Mouse (Mus musculus) C2C12 (cell line): Measurements from ENCODE around the gene Cdc34b.

Source experiments
- CEBPB ChIP-seq: IDR thresholded peaks from one replicate; pipeline ENCODE4 v1.6.1; 2011; ENCODE audit warnings: low read depth, mild to moderate bottlenecking, control low read depth, moderate library complexity
- CTCF ChIP-seq: IDR thresholded peaks from one replicate; pipeline ENCODE4 v1.5.1; 2011; ENCODE audit not compliant: control insufficient read depth, insufficient read depth, insufficient read length
- MAX ChIP-seq: IDR thresholded peaks from one replicate; pipeline ENCODE4 v1.6.1; 2011; ENCODE audit warnings: mild to moderate bottlenecking, control low read depth
- MYOD1 ChIP-seq: IDR thresholded peaks from one replicate; pipeline ENCODE4 v1.6.1; 2011; ENCODE audit warnings: low read depth; ENCODE audit not compliant: control insufficient read depth, insufficient read length
- MYOG ChIP-seq: IDR thresholded peaks from one replicate; pipeline ENCODE4 v1.6.1; 2011; ENCODE audit not compliant: control insufficient read depth, insufficient read length; ENCODE audit errors: extremely low read depth
- USF1 ChIP-seq: IDR thresholded peaks from one replicate; pipeline ENCODE4 v1.6.1; 2011; ENCODE audit warnings: low read depth, mild to moderate bottlenecking, control low read depth, moderate library complexity

DNA sequence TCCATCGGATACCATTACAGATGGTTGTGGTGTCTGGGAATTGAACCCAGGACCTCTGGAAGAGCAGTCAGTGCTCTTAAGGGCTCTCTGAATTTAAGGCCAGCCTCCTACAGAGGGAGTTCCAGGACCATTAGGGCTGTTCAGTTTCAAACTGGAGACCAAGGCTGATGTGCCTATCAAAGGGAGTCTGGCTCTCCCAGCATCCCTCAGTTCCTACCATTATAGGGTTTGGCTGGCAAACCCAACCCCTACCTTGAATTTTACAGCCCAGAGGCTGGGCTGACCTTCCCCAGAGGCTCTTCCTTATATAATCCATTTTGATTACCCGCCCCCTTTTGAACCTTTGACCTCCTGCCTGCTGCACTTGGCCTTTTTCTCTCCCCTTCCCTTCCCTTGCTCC, 5.8 kb upstream of the Cdc34b start:
- TF ChIP-seq CTCF = no peak
- TF ChIP-seq MAX = no peak
- no peak for TF ChIP-seq MYOG
- no peak for TF ChIP-seq USF1
- no peak for TF ChIP-seq MYOD1
- no peak for TF ChIP-seq CEBPB
